Comparison of ENCODE assay signal across 8 mouse cellular contexts in genomic region chr13:100107652-100108472, GRCm38 (mm10). TPM values are rescaled to one million over a fixed set of nuclear protein-coding genes. Genes with fewer than 3 reads are reported as not detected.
DNase-seq lines count a peak whose midpoint lies in the region; ATAC-seq lines count a peak whose summit lies in the region.

TSS of gene Serf1 (plus strand) at chr13:100108012.

- H3K4me1 ChIP-seq in hindbrain, embryonic 15.5 days (replicated peaks) = peaks cover 27% of the 10 kb centered on the region
- H3K4me1 ChIP-seq in megakaryocyte, embryonic 14.5 days = peaks cover 32% of the 10 kb centered on the region

- H3K36me3 ChIP-seq in hindbrain, embryonic 15.5 days = no peaks in the 10 kb centered on the region
- H3K36me3 ChIP-seq in megakaryocyte, embryonic 14.5 days (replicated peaks; ENCODE audit: low read length) = no peaks in the 10 kb centered on the region

- 1% methylated on average over 74 of the region's 76 CpGs for WGBS in hindbrain, embryonic 15.5 days

- H3K4me2 ChIP-seq in hindbrain, embryonic 15.5 days = peak within 1 kb of the TSS; percentile 88

- DNase-seq in NIH3T3 (ENCODE audit: low read depth) = peak; percentile 83
- DNase-seq in cerebellum, postnatal 10 days = peak; percentile 89 to 94
- DNase-seq in frontal cortex, postnatal 36 days (ENCODE audit: low spot score in 2 of 2) = peak; percentile 81
- peak; percentile 73 to 74 for DNase-seq in left cerebral cortex, adult 8-10 months (ENCODE audit: low spot score in 2 of 2)
- DNase-seq in right cerebral cortex, postnatal 25 days = peak; percentile 88
- DNase-seq in urinary bladder, postnatal 36 days (ENCODE audit: low spot score in 2 of 2) = peak; percentile 78 to 80

- H3K27ac ChIP-seq in hindbrain, embryonic 15.5 days (replicated peaks) = peak within 1 kb of the TSS; percentile 81

- no peaks in the 10 kb centered on the region for H3K9me3 ChIP-seq in hindbrain, embryonic 15.5 days
- H3K9me3 ChIP-seq in megakaryocyte, embryonic 14.5 days = no peaks in the 10 kb centered on the region

- H3K4me3 ChIP-seq in hindbrain, embryonic 15.5 days = peak within 1 kb of the TSS; percentile 72
- H3K4me3 ChIP-seq in megakaryocyte, embryonic 14.5 days (replicated peaks) = peak within 1 kb of the TSS; percentile 96

- ATAC-seq in hindbrain, embryonic 15.5 days (ENCODE audit: low FRiP score, low read depth) = peak; percentile 83

- H3K27me3 ChIP-seq in hindbrain, embryonic 15.5 days = 0 out of 2 replicates have a peak, but pooled peaks cover 3% of the 10 kb centered on the region
- H3K27me3 ChIP-seq in megakaryocyte, embryonic 14.5 days (replicated peaks) = no peaks in the 10 kb centered on the region

- peak within 1 kb of the TSS; percentile 75 for H3K9ac ChIP-seq in hindbrain, embryonic 15.5 days

RNA-seq across cellular contexts. Expression of gene Serf1, which starts in this region (rescaled TPM):
- 405 and 406 TPM in 2 replicates for polyA plus RNA-seq in hindbrain, embryonic 15.5 days (2015; fragmentation: Nextera tagmentation; extraction: Ambion mirVana)
- total RNA-seq in left cerebral cortex, adult 8-10 months (2022) = 10 to 100 TPM in 2 of 4 experiments, 1 to 10 TPM in 2; 8.7 to 16.7 (median 13.0) TPM
- 20.9 TPM in 1 of 2 replicates, not detected in the other for polyA plus RNA-seq in megakaryocyte, embryonic 14.5 days (2012; ENCODE audit: insufficient read depth, low replicate concordance)

Comparison
In these comparisons a context has a peak if more than half of its experiments do, and no peak if none do; other contexts are left out.
1. Peak in every context shown above with its lines: DNase-seq, ATAC-seq, H3K4me3 ChIP-seq and H3K27ac ChIP-seq.
2. RNA of gene Serf1 (polyA plus RNA-seq): 405 to 406 TPM in hindbrain, embryonic 15.5 days; 20.9 TPM in megakaryocyte, embryonic 14.5 days; every median in the first group is over 10 times any median in the second.